In genomic region chr13:80949133-80949697, GRCm38 (mm10) we compare ENCODE assay signal across 13 mouse cellular contexts.
DNase-seq lines count a peak whose midpoint lies in the region; ATAC-seq and TF ChIP-seq lines count a peak whose summit lies in the region.
"Had no signal": no experiment of that assay in that cellular context is flagged by ENCODE, and none has a peak within 500 bp of the region (broad histone marks: within the 10 kb centered on the region; RNA-seq: fewer than 3 reads in every experiment).

No protein-coding gene starts in this region.

- H3K27me3 ChIP-seq in intestine, postnatal 0 days (replicated peaks; ENCODE audit: control insufficient read depth, insufficient read depth, low read length) = no peaks in the 10 kb centered on the region
- H3K27me3 ChIP-seq in stomach, embryonic 14.5 days (ENCODE audit: control insufficient read depth, insufficient read depth, low read length) = no peaks in the 10 kb centered on the region
- H3K27me3 ChIP-seq: embryonic facial prominence, embryonic 13.5 days had no signal

- no peaks in the 10 kb centered on the region for H3K36me3 ChIP-seq in intestine, postnatal 0 days (ENCODE audit: control insufficient read depth, insufficient read depth)
- no peaks in the 10 kb centered on the region for H3K36me3 ChIP-seq in stomach, embryonic 14.5 days (ENCODE audit: control insufficient read depth, insufficient read depth, low read length)
- H3K36me3 ChIP-seq: embryonic facial prominence, embryonic 13.5 days had no signal

- no peak overlapping the region for H3K4me3 ChIP-seq in lung, adult 2 months (replicated peaks; ENCODE audit: extremely low read depth, low read depth, low read length)
- H3K4me3 ChIP-seq in intestine, postnatal 0 days (ENCODE audit: low read depth, low read length) = no peak overlapping the region
- no peak overlapping the region for H3K4me3 ChIP-seq in stomach, embryonic 14.5 days (ENCODE audit: low read depth, low read length)
- H3K4me3 ChIP-seq: embryonic facial prominence, embryonic 13.5 days had no signal

- 30% methylated on average over 6 of the region's 6 CpGs for WGBS in lung, adult 2 months
- WGBS in intestine, postnatal 0 days = 37% methylated on average over 6 of the region's 6 CpGs
- WGBS in stomach, embryonic 14.5 days = 36% methylated on average over 6 of the region's 6 CpGs

- no peak for TF ChIP-seq CTCF in lung, adult 2 months (IDR thresholded peaks at IDR 0.05; ENCODE audit: insufficient read depth, low read length)
- no peak for TF ChIP-seq CTCF in intestine, postnatal 0 days (IDR thresholded peaks at IDR 0.05; ENCODE audit: low read depth)

- H3K9me3 ChIP-seq in intestine, postnatal 0 days (ENCODE audit: control insufficient read depth) = no peaks in the 10 kb centered on the region
- no peaks in the 10 kb centered on the region for H3K9me3 ChIP-seq in stomach, embryonic 14.5 days (ENCODE audit: control insufficient read depth, low read depth, low read length)
- H3K9me3 ChIP-seq: embryonic facial prominence, embryonic 13.5 days had no signal

- H3K4me2 ChIP-seq in intestine, postnatal 0 days (replicated peaks; ENCODE audit: low read depth) = no peak overlapping the region
- H3K4me2 ChIP-seq in stomach, embryonic 14.5 days (replicated peaks; ENCODE audit: low read depth, low read length) = no peak overlapping the region
- H3K4me2 ChIP-seq: embryonic facial prominence, embryonic 13.5 days had no signal

- H3K27ac ChIP-seq in intestine, postnatal 0 days (ENCODE audit: low read depth, low read length) = no peak overlapping the region
- H3K27ac ChIP-seq in stomach, embryonic 14.5 days (ENCODE audit: low read length) = no peak overlapping the region
- H3K27ac ChIP-seq: embryonic facial prominence, embryonic 13.5 days; liver, embryonic 14.5 days had no signal

- peak; percentile 41 for DNase-seq in adrenal gland, postnatal 14 days
- DNase-seq in adrenal gland, postnatal 25 days = no peak
- DNase-seq in lung, adult 18-20 months = peak; percentile 41 to 74
- DNase-seq in lung, adult 2 months = no peak
- no peak for DNase-seq in right cerebral cortex, adult 18-20 months
- no peak for DNase-seq in embryo, embryonic 11 days
- DNase-seq: adrenal gland, adult 8-10 months; thymus, postnatal 4 days had no signal

- no peak overlapping the region for H3K9ac ChIP-seq in intestine, postnatal 0 days (ENCODE audit: low read depth, low read length)
- H3K9ac ChIP-seq in stomach, embryonic 14.5 days (replicated peaks; ENCODE audit: low read depth, low read length) = no peak overlapping the region
- H3K9ac ChIP-seq: embryonic facial prominence, embryonic 13.5 days; liver, embryonic 14.5 days had no signal

- TF ChIP-seq POLR2A in lung, adult 2 months (IDR thresholded peaks at IDR 0.05; ENCODE audit: borderline replicate concordance, extremely low read depth, low read depth, low read length) = no peak

- peaks cover 16% of the 10 kb centered on the region for H3K4me1 ChIP-seq in lung, adult 2 months (ENCODE audit: control insufficient read depth, insufficient read depth, low read length)
- peaks cover 5% of the 10 kb centered on the region; the same call in 1 of the 2 replicates for H3K4me1 ChIP-seq in intestine, postnatal 0 days (replicated peaks; ENCODE audit: control insufficient read depth, insufficient read depth, low read length)
- no peaks in the 10 kb centered on the region for H3K4me1 ChIP-seq in stomach, embryonic 14.5 days (ENCODE audit: control insufficient read depth, insufficient read depth, low read length)
- H3K4me1 ChIP-seq: embryonic facial prominence, embryonic 13.5 days had no signal

- peak; percentile 74 for ATAC-seq in intestine, postnatal 0 days
- peak; percentile 47; the same call in 1 of the 2 replicates for ATAC-seq in stomach, embryonic 14.5 days (ENCODE audit: insufficient number of reproducible peaks, insufficient read depth, low FRiP score, low read depth)
- ATAC-seq: inflammation-experienced regulatory T-cells, adult 6 months had no signal

Comparison
In these comparisons a context has a peak if more than half of its experiments do, and no peak if none do; other contexts are left out.
1. DNase-seq: peak in adrenal gland, postnatal 14 days (single experiment) and lung, adult 18-20 months (2 of 2); none in adrenal gland, postnatal 25 days (single experiment), lung, adult 2 months (single experiment), right cerebral cortex, adult 18-20 months (single experiment) and embryo, embryonic 11 days (single experiment).